Mouse (Mus musculus): ENCODE data around the gene Trmt11. TPM values are rescaled to one million over a fixed set of nuclear protein-coding genes. Genes with fewer than 3 reads are reported as not detected.

Trmt11 gene
- polyA plus RNA-seq, 1 experiment = 6.6 TPM

DNA sequence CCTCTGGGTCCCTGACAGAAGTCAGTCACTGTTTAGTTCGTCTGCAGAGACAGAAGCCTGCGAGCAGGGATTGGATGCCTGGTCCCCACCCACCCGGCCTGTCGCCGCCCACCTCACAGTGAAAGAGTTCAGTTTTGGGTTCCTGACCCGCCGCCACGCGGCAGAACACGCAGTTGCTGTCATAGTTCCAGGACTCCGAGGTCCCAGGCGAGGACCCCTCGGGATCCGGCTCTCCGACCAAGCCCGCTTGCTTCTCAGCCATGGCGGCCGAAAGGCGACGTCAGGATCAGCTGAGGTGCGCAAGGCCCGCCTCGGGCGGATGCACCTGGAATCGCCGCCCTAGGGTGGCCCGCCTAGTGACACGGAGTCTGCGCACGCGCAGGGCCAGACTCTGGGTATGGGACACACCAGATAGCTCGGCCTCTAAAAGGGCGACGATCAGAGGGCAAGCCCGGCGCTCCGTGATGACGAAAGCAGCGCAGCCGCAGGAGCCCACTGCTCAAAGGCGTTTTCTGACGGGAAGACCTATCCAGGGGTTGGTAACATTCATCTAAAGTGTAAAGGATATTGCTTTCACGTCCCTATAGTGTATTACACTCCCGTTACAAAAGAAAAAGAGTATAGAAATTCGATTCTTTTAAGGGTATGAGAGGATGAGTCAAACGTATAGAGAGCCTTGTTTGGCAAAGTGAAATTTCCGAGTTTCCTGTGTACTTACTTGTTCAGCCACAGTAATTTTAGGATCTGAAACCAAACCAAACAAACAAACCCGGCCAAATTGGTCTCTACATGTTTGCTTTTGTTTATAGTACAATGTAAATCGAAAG, 17.8 kb upstream of the Trmt11 start:
- DNase-seq (ENCODE audit: low read depth) = peak; percentile 99
- TF ChIP-seq POLR2A (IDR thresholded peaks at IDR 0.05; ENCODE audit: borderline replicate concordance, extremely low read depth, insufficient read depth, insufficient read length, poor library complexity, severe bottlenecking) = peak; percentile 22; the same call in 1 of the 2 replicates
- peak; percentile 38; the same call in 1 of the 2 replicates for TF ChIP-seq CTCF (IDR thresholded peaks at IDR 0.05; ENCODE audit: borderline replicate concordance, extremely low read depth, insufficient read depth, insufficient read length)

DNA sequence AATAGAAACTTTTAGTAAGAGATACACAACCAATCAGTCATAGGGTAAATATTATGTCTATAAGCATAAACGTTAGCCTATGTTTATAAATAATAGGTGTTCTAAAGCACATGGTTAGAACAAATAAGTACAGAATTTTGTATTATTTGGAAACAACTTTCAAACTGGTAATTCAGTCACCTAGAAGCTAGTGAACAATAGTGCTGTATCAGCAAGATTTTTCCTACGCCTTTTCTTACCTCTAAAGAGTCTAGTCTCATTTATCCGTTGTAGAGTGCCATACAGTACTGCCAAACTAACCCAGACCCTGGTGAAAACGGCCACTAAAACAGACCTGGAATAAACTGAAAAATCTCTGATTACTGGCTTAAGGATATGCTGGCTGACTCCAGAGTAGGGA, 12.5 kb upstream of the Trmt11 start:
- no peak for DNase-seq (ENCODE audit: low read depth)
- TF ChIP-seq CTCF (IDR thresholded peaks at IDR 0.05; ENCODE audit: borderline replicate concordance, extremely low read depth, insufficient read depth, insufficient read length) (no peak), POLR2A (IDR thresholded peaks at IDR 0.05; ENCODE audit: borderline replicate concordance, extremely low read depth, insufficient read depth, insufficient read length, poor library complexity, severe bottlenecking) (no peak)

DNA sequence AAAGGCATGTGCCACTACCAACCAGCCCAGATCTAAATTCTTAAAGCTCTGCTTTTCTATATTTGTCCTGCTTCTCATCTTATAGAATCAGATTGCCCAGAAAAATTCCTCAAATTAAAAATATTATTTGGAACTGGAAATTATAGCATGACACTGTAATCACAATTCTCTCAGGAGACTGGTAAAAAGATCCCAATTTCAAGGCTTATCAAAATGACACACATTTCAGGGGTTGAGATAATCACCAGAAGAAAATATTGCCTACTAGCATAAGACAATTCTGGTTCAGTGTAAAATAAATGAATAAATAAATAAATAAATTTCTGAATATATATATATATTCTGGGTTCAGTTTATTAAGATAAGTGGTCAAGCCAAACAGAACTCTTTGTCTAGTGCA, 9.1 kb upstream of the Trmt11 start:
- TF ChIP-seq POLR2A (IDR thresholded peaks at IDR 0.05; ENCODE audit: borderline replicate concordance, extremely low read depth, insufficient read depth, insufficient read length, poor library complexity, severe bottlenecking) (no peak), CTCF (IDR thresholded peaks at IDR 0.05; ENCODE audit: borderline replicate concordance, extremely low read depth, insufficient read depth, insufficient read length) (no peak)
- DNase-seq (ENCODE audit: low read depth) = no peak

DNA sequence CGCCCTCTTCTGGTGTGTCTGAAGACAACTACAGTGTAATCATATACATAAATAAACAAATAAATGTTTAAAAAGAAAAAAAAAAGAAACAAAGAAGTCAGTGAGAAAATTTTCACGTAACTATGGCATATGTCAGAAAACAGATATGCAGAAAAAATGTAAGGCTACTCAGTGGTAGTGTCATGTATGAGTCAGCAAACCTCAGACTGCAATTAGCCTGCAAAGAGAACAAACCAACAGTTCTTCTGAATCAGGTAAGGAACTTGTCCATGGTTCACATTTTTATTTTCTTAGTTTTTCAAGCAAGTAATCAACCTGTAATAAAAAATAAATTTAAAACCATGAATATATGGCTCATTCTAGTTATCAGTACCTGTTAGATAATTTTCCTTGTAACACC, 7.6 kb upstream of the Trmt11 start:
- no peak for TF ChIP-seq CTCF (IDR thresholded peaks at IDR 0.05; ENCODE audit: borderline replicate concordance, extremely low read depth, insufficient read depth, insufficient read length)
- no peak for TF ChIP-seq POLR2A (IDR thresholded peaks at IDR 0.05; ENCODE audit: borderline replicate concordance, extremely low read depth, insufficient read depth, insufficient read length, poor library complexity, severe bottlenecking)
- no peak for DNase-seq (ENCODE audit: low read depth)

DNA sequence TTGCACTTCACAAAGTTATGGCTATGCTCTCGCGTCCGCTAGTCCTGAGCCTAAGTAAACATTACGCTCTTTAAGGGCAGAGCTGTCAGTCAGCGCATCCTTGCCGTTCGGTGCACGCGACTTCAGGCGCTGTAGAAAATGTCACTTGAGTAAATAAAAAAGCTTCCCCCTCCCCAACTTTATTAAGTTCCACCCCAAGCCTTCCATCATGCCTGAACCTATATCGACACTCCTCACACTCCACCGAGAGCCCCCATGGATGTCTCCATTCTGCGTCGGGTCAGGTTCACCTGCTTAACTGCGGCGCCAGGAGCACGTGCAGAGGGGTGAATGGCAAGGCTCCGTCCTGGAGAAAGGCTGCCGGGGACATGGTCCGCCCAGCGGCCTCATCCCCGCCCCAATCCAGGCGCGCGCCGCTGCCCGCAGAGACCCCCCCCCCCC, 435 bp downstream of the Trmt11 start:
- no peak for DNase-seq (ENCODE audit: low read depth)
- TF ChIP-seq CTCF (IDR thresholded peaks at IDR 0.05; ENCODE audit: borderline replicate concordance, extremely low read depth, insufficient read depth, insufficient read length) (no peak), POLR2A (IDR thresholded peaks at IDR 0.05; ENCODE audit: borderline replicate concordance, extremely low read depth, insufficient read depth, insufficient read length, poor library complexity, severe bottlenecking) (no peak)

DNA sequence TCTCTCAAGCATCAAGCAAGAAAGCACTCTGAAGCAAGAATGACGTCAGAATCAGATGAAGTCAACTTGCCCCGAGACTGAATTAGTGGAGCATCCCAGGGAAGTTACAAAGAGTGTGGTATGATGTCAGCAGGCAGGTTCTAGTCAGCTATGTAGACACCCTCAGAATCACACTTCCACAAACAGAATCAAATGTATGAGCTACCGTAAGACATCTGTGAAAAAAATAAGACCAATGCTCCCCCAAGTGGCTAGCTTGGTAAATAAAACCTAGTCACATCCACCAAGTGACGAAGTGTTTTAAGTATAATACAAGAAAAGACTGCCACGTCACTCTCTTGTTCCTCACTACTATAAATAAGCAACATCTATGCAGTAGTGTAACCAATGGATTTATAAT, 13.5 kb downstream of the Trmt11 start:
- DNase-seq (ENCODE audit: low read depth) = peak; percentile 58
- TF ChIP-seq CTCF (IDR thresholded peaks at IDR 0.05; ENCODE audit: borderline replicate concordance, extremely low read depth, insufficient read depth, insufficient read length) (no peak), POLR2A (IDR thresholded peaks at IDR 0.05; ENCODE audit: borderline replicate concordance, extremely low read depth, insufficient read depth, insufficient read length, poor library complexity, severe bottlenecking) (no peak)

DNA sequence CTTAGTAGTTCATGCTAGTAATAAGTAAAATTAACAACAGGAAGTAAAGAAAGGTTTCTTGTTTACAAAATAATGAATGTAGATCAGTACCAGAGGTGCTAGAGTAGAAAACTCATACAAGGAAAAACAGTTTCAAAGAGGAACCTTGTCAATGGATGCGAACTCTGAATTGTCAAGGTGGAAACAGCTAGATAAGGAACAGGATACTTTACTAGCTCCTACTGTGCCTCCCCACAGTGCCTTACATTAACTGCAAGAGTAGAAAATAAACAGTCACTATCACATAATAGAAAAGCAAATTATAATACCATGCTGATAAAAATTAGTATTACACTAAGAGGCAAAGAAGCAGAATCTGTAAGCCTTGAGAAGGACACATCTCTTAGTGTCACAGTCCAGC, 14.9 kb downstream of the Trmt11 start:
- TF ChIP-seq CTCF (IDR thresholded peaks at IDR 0.05; ENCODE audit: borderline replicate concordance, extremely low read depth, insufficient read depth, insufficient read length) = no peak
- DNase-seq (ENCODE audit: low read depth) = no peak

DNA sequence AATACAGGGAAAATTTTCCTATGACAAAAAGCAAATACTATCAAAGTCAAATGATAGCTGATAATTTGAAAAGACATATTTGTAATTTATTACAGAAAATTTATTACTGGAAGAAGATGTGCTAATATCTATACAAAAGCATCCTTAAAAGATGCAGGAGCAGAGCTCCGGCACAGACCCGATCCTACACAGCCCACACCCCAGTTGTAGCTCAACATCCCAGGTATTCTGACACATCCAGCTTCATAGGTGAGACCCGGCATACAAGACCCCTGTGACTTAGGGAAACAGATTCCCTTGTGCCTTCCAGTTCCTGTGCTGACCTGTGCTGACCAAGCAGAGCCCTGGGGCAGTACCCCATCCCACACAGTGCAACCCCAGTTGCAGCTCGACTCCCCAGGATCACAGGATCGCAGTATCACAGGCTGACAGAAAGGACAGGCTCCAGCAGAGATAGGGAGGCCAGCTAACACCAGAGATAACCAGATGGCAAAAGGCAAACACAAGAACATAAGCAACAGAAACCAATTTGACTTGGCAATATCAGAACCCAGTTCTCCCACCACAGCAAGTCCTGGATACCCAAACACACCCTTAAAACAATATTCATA, 22.8 kb downstream of the Trmt11 start:
- TF ChIP-seq POLR2A (IDR thresholded peaks at IDR 0.05; ENCODE audit: borderline replicate concordance, extremely low read depth, insufficient read depth, insufficient read length, poor library complexity, severe bottlenecking) = no peak
- TF ChIP-seq CTCF (IDR thresholded peaks at IDR 0.05; ENCODE audit: borderline replicate concordance, extremely low read depth, insufficient read depth, insufficient read length) = no peak
- no peak for DNase-seq (ENCODE audit: low read depth)

DNA sequence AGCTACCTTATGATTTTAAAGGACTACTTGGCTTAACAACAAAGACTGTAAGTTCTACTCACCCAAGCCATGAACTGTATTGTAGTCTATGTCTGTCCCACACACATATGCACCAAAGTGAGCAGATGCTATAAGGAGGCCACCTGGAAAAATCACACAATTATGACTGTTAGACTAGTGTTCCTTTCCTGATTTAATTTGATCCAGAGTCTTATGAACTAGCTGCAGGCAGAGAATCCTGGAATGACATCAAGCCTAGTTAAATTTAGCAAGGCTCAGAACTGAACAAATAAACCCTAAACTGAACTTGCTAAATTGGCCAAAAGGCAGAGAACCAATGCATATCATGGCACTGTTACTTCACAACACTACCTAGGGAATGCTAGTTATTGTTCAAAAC, 34.2 kb downstream of the Trmt11 start:
- no peak for DNase-seq (ENCODE audit: low read depth)
- TF ChIP-seq POLR2A (IDR thresholded peaks at IDR 0.05; ENCODE audit: borderline replicate concordance, extremely low read depth, insufficient read depth, insufficient read length, poor library complexity, severe bottlenecking) (no peak), CTCF (IDR thresholded peaks at IDR 0.05; ENCODE audit: borderline replicate concordance, extremely low read depth, insufficient read depth, insufficient read length) (no peak)

DNA sequence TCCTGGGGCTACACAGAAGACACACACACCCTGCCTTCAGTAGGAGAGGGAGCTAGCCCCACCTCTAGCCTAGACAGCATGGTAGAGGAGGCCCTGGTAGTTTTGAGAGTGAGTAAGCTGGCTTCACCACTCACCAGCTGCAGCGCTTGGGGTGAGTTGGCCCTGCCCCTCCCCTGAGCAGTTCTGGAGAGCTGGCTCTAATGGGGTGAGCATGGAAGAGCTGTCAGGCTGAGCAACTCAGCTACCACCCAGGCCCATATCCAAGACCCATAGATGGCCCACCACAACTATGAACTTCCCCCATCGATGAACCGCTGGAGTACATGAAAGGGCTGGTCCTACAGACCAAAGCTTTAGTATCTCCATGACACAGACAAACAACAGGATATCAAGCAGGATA, 35.9 kb downstream of the Trmt11 start:
- DNase-seq (ENCODE audit: low read depth) = no peak
- no peak for TF ChIP-seq CTCF (IDR thresholded peaks at IDR 0.05; ENCODE audit: borderline replicate concordance, extremely low read depth, insufficient read depth, insufficient read length)
- no peak for TF ChIP-seq POLR2A (IDR thresholded peaks at IDR 0.05; ENCODE audit: borderline replicate concordance, extremely low read depth, insufficient read depth, insufficient read length, poor library complexity, severe bottlenecking)

DNA sequence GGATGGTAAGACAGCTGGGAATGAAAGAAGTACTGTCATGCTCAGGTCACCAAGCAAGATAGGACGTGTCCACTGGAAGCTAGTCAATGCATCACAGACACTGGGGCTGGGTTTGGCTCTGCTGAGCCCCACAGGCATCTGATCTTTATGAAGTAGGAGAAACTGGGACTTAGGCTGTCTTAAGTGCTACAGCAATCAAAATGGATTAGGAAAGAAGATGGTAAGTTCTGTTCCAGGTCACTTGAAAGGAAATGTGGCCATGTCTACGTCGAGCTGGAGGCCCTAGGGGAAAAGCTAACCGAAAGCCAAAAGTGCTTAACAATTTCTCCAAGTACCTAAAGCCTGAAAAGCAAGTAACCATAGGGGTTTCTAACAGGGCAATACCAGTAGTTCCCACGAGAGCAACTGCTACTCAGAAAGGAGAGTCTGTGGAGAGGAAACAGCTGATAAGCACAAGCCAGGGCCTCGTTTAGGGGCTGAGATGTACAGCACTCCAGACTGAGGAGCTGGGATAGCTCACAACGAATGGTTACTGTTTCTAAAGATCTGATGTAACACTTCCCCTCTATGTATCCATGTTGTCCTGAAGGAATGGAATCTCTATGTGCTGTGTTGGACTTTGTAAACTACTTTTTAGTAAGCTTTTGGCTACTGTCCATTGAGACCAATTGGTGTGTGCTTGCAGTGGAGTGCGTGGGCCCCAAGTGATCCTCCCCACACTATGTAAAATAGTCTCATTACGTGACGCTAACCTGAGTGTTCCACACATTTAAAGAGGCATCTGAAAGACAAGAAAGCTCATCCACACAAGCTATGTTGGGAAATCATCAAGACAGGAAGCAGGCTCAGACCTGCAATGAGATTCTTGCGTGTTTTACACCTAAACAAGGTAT, 44.6 kb downstream of the Trmt11 start:
- TF ChIP-seq CTCF (IDR thresholded peaks at IDR 0.05; ENCODE audit: borderline replicate concordance, extremely low read depth, insufficient read depth, insufficient read length) (no peak), POLR2A (IDR thresholded peaks at IDR 0.05; ENCODE audit: borderline replicate concordance, extremely low read depth, insufficient read depth, insufficient read length, poor library complexity, severe bottlenecking) (no peak)
- DNase-seq (ENCODE audit: low read depth) = no peak

All from brain, embryonic 14.5 days (tissue).